Mouse (Mus musculus) c-Kit-positive CD71-positive TER-119-negative erythroid progenitor cells, embryonic 14.5 days (primary cell): ENCODE measurements around the gene Ptprj.

Experiments used
- DNase-seq: peaks from one replicate; pipeline ENCODE4 v3.0.0-alpha.2; 2013; ENCODE audit warnings: low read depth

Ptprj gene

GRCm38 (mm10) chr2:90521909-90522308 is 58.5 kb downstream of the Ptprj start:
- no peak for DNase-seq

GRCm38 (mm10) chr2:90518296-90518695 is 62.2 kb downstream of the Ptprj start:
- no peak for DNase-seq

- DNase-seq = no peak
Observed at GRCm38 (mm10) chr2:90514969-90515368, 65.5 kb downstream of the Ptprj start.

- DNase-seq = no peak
Observed at GRCm38 (mm10) chr2:90509268-90509667, 71.2 kb downstream of the Ptprj start.

GRCm38 (mm10) chr2:90506143-90506542 is 74.3 kb downstream of the Ptprj start:
- no peak for DNase-seq

- DNase-seq = no peak
Observed at GRCm38 (mm10) chr2:90504731-90505171, 75.7 kb downstream of the Ptprj start.

GRCm38 (mm10) chr2:90503182-90503833 is 77.1 kb downstream of the Ptprj start:
- DNase-seq = peak; percentile 76

GRCm38 (mm10) chr2:90502738-90503137 is 77.7 kb downstream of the Ptprj start:
- DNase-seq = no peak

- no peak for DNase-seq
Observed at GRCm38 (mm10) chr2:90501708-90502107, 78.7 kb downstream of the Ptprj start.

GRCm38 (mm10) chr2:90500892-90501291 is 79.6 kb downstream of the Ptprj start:
- no peak for DNase-seq

- no peak for DNase-seq
Observed at GRCm38 (mm10) chr2:90499002-90499401, 81.4 kb downstream of the Ptprj start.

GRCm38 (mm10) chr2:90497551-90497950 is 82.9 kb downstream of the Ptprj start:
- DNase-seq = no peak

GRCm38 (mm10) chr2:90496680-90497074 is 83.8 kb downstream of the Ptprj start:
- no peak for DNase-seq

- DNase-seq = no peak
Observed at GRCm38 (mm10) chr2:90496012-90496679, 84.3 kb downstream of the Ptprj start.

GRCm38 (mm10) chr2:90490279-90491046 is 90.0 kb downstream of the Ptprj start:
- no peak for DNase-seq

- DNase-seq = no peak
Observed at GRCm38 (mm10) chr2:90489839-90490238, 90.6 kb downstream of the Ptprj start.

GRCm38 (mm10) chr2:90488690-90489590 is 91.5 kb downstream of the Ptprj start:
- DNase-seq = no peak

- no peak for DNase-seq
Observed at GRCm38 (mm10) chr2:90487471-90488238, 92.8 kb downstream of the Ptprj start.

GRCm38 (mm10) chr2:90486226-90486755 is 94.2 kb downstream of the Ptprj start:
- no peak for DNase-seq

GRCm38 (mm10) chr2:90481505-90481904 is 98.9 kb downstream of the Ptprj start:
- no peak for DNase-seq
